Mouse (Mus musculus) spleen, adult 2 months (tissue): ENCODE data around the gene Rgl2. TPM values are rescaled to one million over a fixed set of nuclear protein-coding genes. Genes with fewer than 3 reads are reported as not detected.

Experiments
- DNase-seq, 2 experiments: peaks; one replicate each; pipeline versions ENCODE4 v3.0.0 to v3.0.0-alpha.2; 2012 to 2021; ENCODE audit warnings: low spot score in 2 of 2, low read depth in 1 of 2
- H3K27ac ChIP-seq: fragments of 200-500 bp; 2 replicates; pipeline ENCODE4 v1.5.1; 2012; ENCODE audit warnings: low read length, inconsistent platforms; ENCODE audit not compliant: insufficient read depth
- H3K27me3 ChIP-seq: fragments of 200-500 bp; 2 replicates; pipeline ENCODE4 v1.6.1; 2012; ENCODE audit warnings: mild to moderate bottlenecking, moderate library complexity, low read length, inconsistent platforms; ENCODE audit not compliant: control insufficient read depth, insufficient read depth
- H3K36me3 ChIP-seq: fragments of 200-500 bp; 2 replicates; pipeline ENCODE4 v1.6.1; 2012; ENCODE audit warnings: mild to moderate bottlenecking, low read length, inconsistent platforms; ENCODE audit not compliant: control insufficient read depth, insufficient read depth
- H3K4me1 ChIP-seq: fragments of 200-500 bp; 2 replicates; pipeline ENCODE4 v1.6.1; 2011; ENCODE audit warnings: inconsistent platforms; ENCODE audit not compliant: control insufficient read depth, insufficient read depth, insufficient read length
- H3K4me3 ChIP-seq: fragments of 200-500 bp; 2 replicates; pipeline ENCODE4 v1.5.1; 2011; ENCODE audit warnings: mild to moderate bottlenecking, inconsistent platforms; ENCODE audit not compliant: insufficient read depth, insufficient read length; ENCODE audit errors: extremely low read depth
- CTCF ChIP-seq: fragments of 200-500 bp; IDR thresholded peaks from 2 replicates; pipeline ENCODE4 v1.5.1; 2011; ENCODE audit warnings: mild to moderate bottlenecking, inconsistent platforms; ENCODE audit not compliant: insufficient read depth, insufficient read length, insufficient replicate concordance; ENCODE audit errors: extremely low read depth
- POLR2A ChIP-seq: fragments of 200-500 bp; IDR thresholded peaks from 2 replicates; pipeline ENCODE4 v1.6.1; 2011; ENCODE audit warnings: low read depth, low read length, inconsistent platforms
- WGBS: fragments of 180-500 bp; shearing (Covaris S2); methylation state at CpG from one replicate; pipeline ENCODE4 v1.1.7; 2018; 5-methylcytosine and 5-hydroxymethylcytosine counted together
- polyA plus RNA-seq: library from polyadenylated mRNA; depleted of rRNA; stranded (reverse); fragments of >200 nt; gene quantifications from 2 replicates; pipeline ENCODE4 v1.2.3, GENCODE M21; 2012

The Rgl2 gene
- polyA plus RNA-seq, 1 experiment, result 234 TPM

DNA sequence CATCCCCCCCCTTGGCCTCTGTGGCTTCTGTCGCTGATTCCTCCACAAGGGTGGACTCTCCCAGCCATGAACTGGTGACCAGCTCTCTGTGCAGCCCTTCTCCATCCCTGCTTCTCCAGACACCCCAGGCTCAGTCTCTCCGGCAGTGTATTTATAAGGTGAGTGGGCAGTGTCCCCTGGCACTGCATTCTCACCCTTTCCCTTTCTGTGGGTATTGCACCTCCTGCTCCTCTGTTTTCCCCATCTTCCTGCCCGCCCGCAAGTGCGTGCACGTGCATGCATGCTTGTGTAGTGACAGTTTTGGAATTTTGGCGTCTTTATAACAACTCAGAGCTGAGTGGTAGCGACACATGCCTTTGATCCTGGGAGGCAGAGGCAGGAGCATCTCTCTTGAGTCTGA is 15.4 kb upstream of the Rgl2 start:
- Histone ChIP-seq H3K4me1 (peaks cover 14% of the 10 kb centered on the region; the same call in 1 of the 2 replicates), H3K4me3 (no peak overlapping the region), H3K27me3 (no peaks in the 10 kb centered on the region), H3K27ac (peak overlapping the region; percentile 10), H3K36me3 (peaks cover 32% of the 10 kb centered on the region)
- WGBS, result 94% methylated on average over 8 of the region's 8 CpGs
- DNase-seq, result no peak
- no peak for TF ChIP-seq CTCF

DNA sequence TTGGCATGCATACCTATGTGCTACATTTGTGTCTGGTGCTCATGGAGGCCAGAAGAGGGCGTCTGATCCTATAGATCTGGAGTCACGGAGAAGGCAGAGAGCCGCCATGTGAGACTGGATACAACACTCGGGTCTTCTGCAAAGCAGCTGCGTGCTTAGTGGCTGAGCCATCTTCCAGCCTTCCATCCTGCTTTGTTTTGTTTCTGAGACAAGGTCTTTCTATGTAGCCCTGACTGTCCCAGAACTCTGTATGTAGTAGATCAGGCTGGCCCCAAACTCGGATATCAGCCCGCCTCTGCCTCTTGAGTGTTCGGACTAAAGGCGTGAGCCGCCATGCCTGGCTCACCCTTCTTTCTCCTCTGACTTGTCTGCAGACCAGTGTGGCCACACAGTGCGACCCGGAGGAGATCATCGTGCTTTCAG is 14.4 kb upstream of the Rgl2 start:
- Histone ChIP-seq H3K36me3 (peaks cover 32% of the 10 kb centered on the region), H3K4me1 (peaks cover 15% of the 10 kb centered on the region; the same call in 1 of the 2 replicates), H3K4me3 (no peak overlapping the region), H3K27ac (no peak overlapping the region), H3K27me3 (no peaks in the 10 kb centered on the region)
- TF ChIP-seq POLR2A (no peak), CTCF (no peak)
- DNase-seq, result no peak
- WGBS, result 85% methylated on average over 13 of the region's 13 CpGs

DNA sequence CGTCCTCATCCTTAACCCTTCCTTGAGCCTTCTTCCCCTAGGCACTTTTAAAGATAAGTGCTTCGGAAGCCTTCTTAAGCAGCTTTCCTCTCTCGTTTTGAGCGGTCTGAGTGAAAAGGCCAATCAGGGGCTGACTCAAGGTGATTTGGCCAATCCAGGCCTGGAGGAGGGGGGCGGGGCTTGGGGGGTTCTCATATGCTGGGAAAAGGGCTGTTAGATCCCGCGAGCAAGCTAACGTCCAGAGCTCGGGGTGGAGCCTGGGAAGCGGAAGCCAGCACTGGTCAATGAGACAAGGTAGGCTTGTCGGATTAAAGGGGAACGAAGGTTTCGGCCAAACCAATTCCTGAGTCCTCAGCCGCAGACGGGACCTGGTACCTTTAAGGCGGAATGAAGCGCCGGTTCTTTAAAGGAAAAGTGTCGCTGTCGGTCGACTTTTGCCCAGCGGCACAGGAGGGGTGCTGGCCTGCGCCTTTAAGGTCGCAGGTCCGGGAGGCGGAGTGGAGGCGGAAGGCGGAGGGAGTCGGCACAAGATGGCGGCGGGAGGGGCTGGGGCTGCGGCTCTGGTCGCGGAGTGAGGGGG is 13.6 kb upstream of the Rgl2 start, which contains the start of the genes Tapbp and Zbtb22:
Tapbp (plus strand) TSS at position 229 of the 580 bp plus-strand sequence.
Zbtb22 (plus strand) TSS at position 234 of the 580 bp plus-strand sequence.
- Histone ChIP-seq H3K4me1 (peaks cover 15% of the 10 kb centered on the region; the same call in 1 of the 2 replicates), H3K4me3 (peak within 1 kb of the TSS; percentile 63), H3K27ac (peak within 1 kb of the TSS; percentile 64), H3K27me3 (no peaks in the 10 kb centered on the region), H3K36me3 (peaks cover 32% of the 10 kb centered on the region)
- peak; percentile 94 for DNase-seq
- WGBS, result under 1% methylated on average over 29 of the region's 34 CpGs
- TF ChIP-seq POLR2A (0 out of 2 replicates have a peak, but pooled peaks have one; percentile 1), CTCF (no peak)

DNA sequence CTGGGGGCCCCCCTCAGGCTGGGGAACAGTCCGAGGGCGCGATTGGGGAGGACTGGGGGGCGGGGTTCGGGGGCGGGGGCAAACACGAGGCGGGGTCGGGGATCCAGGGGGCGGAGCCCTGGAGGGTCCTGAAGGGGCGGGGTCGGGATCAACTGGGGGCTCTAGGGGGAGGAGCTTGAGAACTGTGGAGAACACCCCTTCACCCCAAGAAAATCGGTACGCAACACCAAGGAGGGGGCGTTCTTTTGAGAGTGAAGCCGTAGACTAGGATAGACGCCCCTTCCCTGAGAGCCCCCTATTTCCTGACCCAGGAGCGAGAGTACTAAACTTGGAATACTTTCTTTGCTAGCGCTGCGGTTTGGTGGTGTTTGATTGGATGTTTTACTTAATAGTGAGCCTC is 13.0 kb upstream of the Rgl2 start:
- no peak for TF ChIP-seq CTCF
- no peak for TF ChIP-seq POLR2A
- WGBS, result 2% methylated on average over 10 of the region's 20 CpGs
- Histone ChIP-seq H3K36me3 (peaks cover 31% of the 10 kb centered on the region), H3K4me3 (peak overlapping the region; percentile 63), H3K4me1 (peaks cover 15% of the 10 kb centered on the region; the same call in 1 of the 2 replicates), H3K27me3 (no peaks in the 10 kb centered on the region), H3K27ac (no peak overlapping the region)
- DNase-seq, result no peak

DNA sequence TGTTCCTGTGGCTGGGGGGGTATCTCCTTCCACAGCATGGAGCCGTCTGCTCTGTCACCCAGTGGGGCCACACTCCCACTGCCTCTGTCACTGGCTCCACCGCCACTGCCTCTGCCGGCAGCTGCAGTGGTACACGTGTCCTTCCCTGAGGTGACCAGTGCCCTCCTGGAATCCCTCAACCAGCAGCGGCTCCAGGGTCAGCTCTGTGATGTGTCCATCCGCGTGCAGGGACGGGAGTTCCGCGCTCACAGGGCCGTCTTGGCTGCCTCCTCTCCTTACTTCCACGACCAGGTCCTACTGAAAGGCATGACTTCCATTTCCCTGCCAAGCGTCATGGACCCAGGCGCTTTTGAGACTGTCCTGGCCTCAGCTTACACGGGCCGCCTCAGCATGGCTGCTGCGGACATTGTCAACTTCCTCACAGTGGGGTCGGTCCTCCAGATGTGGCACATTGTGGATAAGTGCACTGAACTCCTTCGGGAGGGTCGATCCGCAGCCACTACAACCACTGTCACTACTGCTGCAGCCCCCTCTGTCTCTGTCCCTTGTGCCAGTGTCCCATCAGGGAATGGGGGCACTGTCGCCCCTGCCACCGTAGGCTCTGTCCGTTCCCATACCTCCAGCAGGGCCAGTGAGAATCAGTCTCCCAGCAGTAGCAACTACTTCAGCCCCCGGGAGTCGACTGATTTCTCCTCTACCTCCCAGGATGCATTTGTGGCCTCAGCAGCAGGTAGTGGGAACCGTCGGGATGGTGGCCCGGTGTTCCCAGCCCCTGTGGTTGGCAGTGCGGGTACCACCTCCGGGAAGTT is 12.3 kb upstream of the Rgl2 start:
- H3K27ac ChIP-seq, result no peak overlapping the region
- H3K36me3 ChIP-seq, result peaks cover 27% of the 10 kb centered on the region
- H3K4me3 ChIP-seq, result no peak overlapping the region
- peaks cover 15% of the 10 kb centered on the region; the same call in 1 of the 2 replicates for H3K4me1 ChIP-seq
- WGBS, result 88% methylated on average over 31 of the region's 31 CpGs
- no peak for DNase-seq
- H3K27me3 ChIP-seq, result no peaks in the 10 kb centered on the region
- TF ChIP-seq CTCF, result no peak
- TF ChIP-seq POLR2A, result no peak

DNA sequence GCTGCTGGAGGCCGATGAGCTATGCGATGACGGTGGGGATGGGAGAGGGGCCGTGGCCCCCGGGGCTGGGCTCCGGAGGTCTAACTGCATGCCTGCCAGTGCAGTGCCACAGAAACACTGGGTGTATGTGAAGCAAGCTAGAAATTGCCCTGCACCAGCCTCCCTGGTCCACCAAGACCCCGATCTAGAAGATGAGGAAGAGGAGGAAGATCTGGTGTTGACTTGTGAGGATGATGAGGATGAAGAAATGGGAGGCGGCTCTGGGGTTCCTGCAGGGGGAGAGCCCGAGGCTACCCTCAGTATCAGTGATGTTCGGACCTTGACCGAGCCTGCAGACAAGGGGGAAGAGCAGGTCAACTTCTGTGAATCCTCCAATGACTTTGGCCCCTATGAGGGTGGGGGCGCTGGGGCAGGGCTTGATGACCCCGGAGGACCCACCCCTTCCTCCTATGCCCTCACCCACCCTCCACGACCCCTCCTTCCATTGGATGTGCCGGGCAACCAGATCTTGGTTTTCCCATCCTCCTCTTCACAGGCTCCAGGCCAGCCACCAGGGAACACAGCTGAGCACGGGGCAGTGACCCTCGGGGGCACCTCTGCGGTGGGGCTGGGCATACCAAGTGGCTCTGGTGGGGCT is 11.6 kb upstream of the Rgl2 start:
- WGBS, result 95% methylated on average over 18 of the region's 18 CpGs
- peaks cover 25% of the 10 kb centered on the region for H3K36me3 ChIP-seq
- H3K27ac ChIP-seq, result no peak overlapping the region
- TF ChIP-seq CTCF (no peak), POLR2A (no peak)
- no peaks in the 10 kb centered on the region for H3K27me3 ChIP-seq
- H3K4me3 ChIP-seq, result no peak overlapping the region
- H3K4me1 ChIP-seq, result peaks cover 17% of the 10 kb centered on the region; the same call in 1 of the 2 replicates
- no peak for DNase-seq
